Mouse (Mus musculus): ENCODE measurements around the gene Lect2. TPM values are rescaled to one million over a fixed set of nuclear protein-coding genes. Genes with fewer than 3 reads are reported as not detected.

The Lect2 gene
- polyA plus RNA-seq, 1 experiment from 2014 or later, result not detected

DNA sequence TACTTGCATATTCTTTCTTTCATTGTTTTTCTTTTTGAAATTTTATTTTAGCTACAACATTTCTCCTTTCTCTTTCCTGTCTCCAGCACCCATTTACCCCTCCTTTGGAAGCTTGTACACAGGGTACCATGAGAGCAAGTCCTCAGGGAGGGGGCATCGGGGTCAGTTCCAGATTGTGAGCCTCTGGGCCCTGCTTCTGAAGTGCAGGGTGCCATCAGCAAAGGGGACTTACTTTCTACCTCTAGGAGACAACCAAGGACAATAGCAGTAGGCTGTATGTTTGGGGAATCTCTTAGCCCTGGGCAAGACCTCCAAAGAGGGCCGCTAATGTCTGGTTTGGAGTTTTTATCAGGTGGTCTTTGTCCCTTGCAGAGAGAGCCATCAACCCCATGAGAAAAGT, 5.6 kb upstream of the Lect2 start:
- no peak overlapping the region for H3K27ac ChIP-seq (replicated peaks)
- H3K9ac ChIP-seq (replicated peaks), result no peak overlapping the region
- H3K36me3 ChIP-seq, result no peaks in the 10 kb centered on the region
- 47% methylated on average over 2 of the region's 2 CpGs for WGBS
- H3K9me3 ChIP-seq, result no peaks in the 10 kb centered on the region
- no peaks in the 10 kb centered on the region for H3K27me3 ChIP-seq
- H3K4me2 ChIP-seq (replicated peaks), result no peak overlapping the region
- ATAC-seq (replicated peaks), result no peak
- H3K4me1 ChIP-seq, result peaks cover 6% of the 10 kb centered on the region; the same call in 1 of the 2 replicates
- H3K4me3 ChIP-seq, result no peak overlapping the region

DNA sequence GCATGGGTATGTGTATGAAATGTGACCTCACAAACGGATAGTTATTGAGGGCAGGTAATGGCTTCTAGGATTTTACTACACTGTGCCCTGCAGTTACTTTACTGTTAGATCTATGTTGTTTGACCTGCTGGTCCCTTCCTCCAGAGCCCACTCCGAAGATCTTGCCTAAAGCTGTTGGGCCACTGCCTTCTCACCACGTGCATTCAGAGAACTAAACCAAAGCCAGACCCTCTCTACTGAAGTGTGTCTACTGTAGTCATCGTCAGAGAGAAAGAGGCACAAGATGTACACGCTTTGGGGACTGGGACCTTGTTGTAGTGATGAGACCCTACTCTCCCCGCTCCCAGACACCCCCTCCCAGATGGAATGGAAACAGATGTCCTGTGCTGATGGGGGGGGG, 3.4 kb upstream of the Lect2 start:
- no peaks in the 10 kb centered on the region for H3K36me3 ChIP-seq
- H3K27ac ChIP-seq (replicated peaks), result no peak overlapping the region
- no peaks in the 10 kb centered on the region for H3K27me3 ChIP-seq
- 89% methylated on average over 6 of the region's 6 CpGs for WGBS
- no peak overlapping the region for H3K4me3 ChIP-seq
- H3K4me1 ChIP-seq, result peaks cover 6% of the 10 kb centered on the region; the same call in 1 of the 2 replicates
- no peak overlapping the region for H3K9ac ChIP-seq (replicated peaks)
- no peak for ATAC-seq (replicated peaks)
- H3K9me3 ChIP-seq, result no peaks in the 10 kb centered on the region
- H3K4me2 ChIP-seq (replicated peaks), result no peak overlapping the region

DNA sequence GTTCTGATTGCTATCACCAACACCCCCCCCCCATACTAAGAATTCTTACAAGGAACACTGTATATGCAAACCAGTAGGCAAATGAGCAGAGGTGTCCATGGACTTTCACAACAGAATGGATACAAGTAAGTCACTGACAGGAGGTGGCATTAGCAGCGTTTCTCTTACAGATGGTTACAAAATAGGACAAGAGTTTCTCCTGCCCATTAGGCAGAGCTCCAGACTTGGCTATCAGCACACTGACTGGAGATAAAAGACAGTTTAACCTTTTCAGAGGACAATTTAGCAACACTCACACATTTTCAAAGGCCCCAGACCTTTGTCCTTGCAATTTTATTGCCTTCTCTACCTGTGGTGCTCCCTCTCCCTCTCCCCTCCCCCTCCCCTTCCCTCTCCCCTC, 2.3 kb upstream of the Lect2 start:
- Histone ChIP-seq H3K4me2 (replicated peaks) (no peak overlapping the region), H3K36me3 (no peaks in the 10 kb centered on the region), H3K4me3 (no peak overlapping the region), H3K4me1 (peaks cover 6% of the 10 kb centered on the region; the same call in 1 of the 2 replicates), H3K9me3 (no peaks in the 10 kb centered on the region), H3K27me3 (no peaks in the 10 kb centered on the region), H3K27ac (replicated peaks) (no peak overlapping the region), H3K9ac (replicated peaks) (no peak overlapping the region)
- no peak for ATAC-seq (replicated peaks)
- WGBS, result 27% methylated on average over 1 of the region's 1 CpGs

DNA sequence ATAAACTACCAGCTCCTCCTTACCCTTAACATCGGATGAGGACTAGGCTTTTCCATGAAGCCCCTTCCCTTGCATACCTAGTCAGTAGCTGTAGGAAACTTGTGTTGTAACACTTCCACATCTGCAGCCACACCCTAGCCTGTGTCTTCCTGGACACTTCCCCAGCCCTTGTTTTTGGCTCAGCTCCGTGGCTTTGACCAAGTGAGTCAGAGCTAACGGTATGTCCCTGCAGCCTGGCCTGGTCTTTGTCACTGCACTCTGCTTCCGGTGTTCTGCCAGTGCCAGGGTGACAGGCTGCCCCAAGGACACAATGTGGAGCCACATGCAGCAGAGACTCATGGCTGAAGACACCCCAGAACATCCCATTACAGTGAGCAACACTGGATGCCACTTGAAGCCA, 1.1 kb upstream of the Lect2 start:
- Histone ChIP-seq H3K36me3 (no peaks in the 10 kb centered on the region), H3K4me2 (replicated peaks) (no peak overlapping the region), H3K27ac (replicated peaks) (no peak overlapping the region), H3K4me3 (no peak overlapping the region), H3K9ac (replicated peaks) (no peak overlapping the region), H3K9me3 (no peaks in the 10 kb centered on the region), H3K4me1 (peaks cover 2% of the 10 kb centered on the region; the same call in 1 of the 2 replicates), H3K27me3 (no peaks in the 10 kb centered on the region)
- 79% methylated on average over 4 of the region's 4 CpGs for WGBS
- no peak for ATAC-seq (replicated peaks)

DNA sequence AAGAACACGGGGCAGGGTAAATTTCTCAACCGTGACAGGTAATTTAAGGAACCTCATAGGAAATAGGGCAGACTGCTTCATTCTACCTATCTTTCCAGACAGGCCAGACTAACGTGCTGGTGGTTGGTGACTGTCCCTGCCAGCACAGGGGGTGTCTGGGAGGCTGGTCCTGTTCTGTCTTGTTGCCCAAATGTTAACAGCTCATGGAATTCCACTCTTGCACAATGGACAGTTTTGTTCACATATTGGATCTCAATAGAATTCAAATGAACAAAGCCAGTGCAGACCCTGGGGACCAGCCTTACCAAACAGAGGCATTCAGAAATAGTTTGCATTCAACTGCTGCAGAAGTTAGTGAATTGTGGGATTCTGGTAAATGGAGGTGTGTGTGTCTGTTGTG, 3.3 kb downstream of the Lect2 start:
- Histone ChIP-seq H3K4me1 (no peaks in the 10 kb centered on the region), H3K4me3 (no peak overlapping the region), H3K27ac (replicated peaks) (no peak overlapping the region), H3K4me2 (replicated peaks) (no peak overlapping the region), H3K9me3 (no peaks in the 10 kb centered on the region), H3K36me3 (no peaks in the 10 kb centered on the region), H3K9ac (replicated peaks) (no peak overlapping the region), H3K27me3 (no peaks in the 10 kb centered on the region)
- WGBS, result 46% methylated on average over 3 of the region's 3 CpGs
- no peak for ATAC-seq (replicated peaks)

DNA sequence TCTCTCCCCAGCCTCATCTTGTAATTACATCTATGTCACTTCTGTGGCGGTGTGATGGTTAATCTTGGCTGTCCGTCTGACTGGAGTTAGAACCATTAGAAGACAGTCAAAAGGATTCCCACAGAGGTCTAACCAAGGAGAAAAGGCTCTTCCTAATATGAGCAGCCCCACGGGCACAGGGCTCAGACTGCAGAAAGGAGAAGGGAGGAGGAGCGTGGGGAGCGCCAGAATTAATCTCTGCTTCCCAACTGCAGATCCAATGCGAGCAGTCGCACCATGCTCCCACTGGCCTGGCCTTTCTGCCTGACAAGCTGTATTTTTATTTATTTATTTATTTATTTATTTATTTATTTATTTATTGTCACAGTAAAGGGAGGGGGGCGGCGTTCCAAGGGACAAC, 4.5 kb downstream of the Lect2 start:
- 69% methylated on average over 9 of the region's 9 CpGs for WGBS
- no peak for ATAC-seq (replicated peaks)
- Histone ChIP-seq H3K9ac (replicated peaks) (no peak overlapping the region), H3K4me1 (no peaks in the 10 kb centered on the region), H3K36me3 (no peaks in the 10 kb centered on the region), H3K4me2 (replicated peaks) (no peak overlapping the region), H3K27me3 (no peaks in the 10 kb centered on the region), H3K27ac (replicated peaks) (no peak overlapping the region), H3K4me3 (no peak overlapping the region), H3K9me3 (no peaks in the 10 kb centered on the region)

DNA sequence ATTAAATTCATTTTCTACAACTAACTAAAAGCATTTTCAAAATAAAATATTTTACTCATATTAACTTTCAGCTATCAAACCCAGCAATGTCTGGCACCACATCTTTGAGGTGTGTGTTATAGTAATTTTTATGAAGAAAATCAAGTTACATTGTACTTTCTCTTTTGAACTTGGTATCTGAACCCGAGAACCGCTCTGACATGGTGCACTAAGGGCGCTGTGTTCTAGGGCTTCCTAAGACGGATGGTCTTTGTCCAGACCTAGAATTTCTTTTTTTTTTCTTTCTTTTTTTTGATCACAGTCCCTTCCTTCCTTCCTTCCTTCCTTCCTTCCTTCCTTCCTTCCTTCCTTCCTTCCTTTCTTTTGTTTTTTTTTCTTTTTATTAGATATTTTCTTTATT, 8.5 kb downstream of the Lect2 start:
- Histone ChIP-seq H3K4me1 (no peaks in the 10 kb centered on the region), H3K27me3 (no peaks in the 10 kb centered on the region), H3K9me3 (no peaks in the 10 kb centered on the region), H3K4me3 (no peak overlapping the region), H3K36me3 (no peaks in the 10 kb centered on the region), H3K9ac (replicated peaks) (no peak overlapping the region), H3K27ac (replicated peaks) (no peak overlapping the region), H3K4me2 (replicated peaks) (no peak overlapping the region)
- WGBS, result 95% methylated on average over 4 of the region's 4 CpGs
- no peak for ATAC-seq (replicated peaks)

DNA sequence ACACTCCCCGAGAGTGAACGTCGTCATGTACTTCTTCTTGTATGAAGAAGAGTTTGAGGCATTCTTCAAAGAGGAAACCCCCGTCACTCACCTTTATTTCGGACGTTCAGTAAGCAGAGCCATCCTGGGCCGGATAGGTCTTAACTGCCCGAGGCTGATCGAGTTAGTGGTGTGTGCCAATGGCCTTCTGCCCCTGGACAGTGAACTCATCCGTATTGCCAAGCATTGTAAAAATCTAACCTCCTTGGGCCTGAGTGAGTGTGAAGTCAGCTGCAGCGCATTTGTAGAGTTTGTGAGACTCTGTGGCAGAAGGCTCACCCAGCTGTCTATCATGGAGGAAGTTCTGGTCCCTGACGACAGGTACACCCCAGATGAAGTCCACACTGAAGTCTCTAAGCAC, 11.3 kb downstream of the Lect2 start:
- Histone ChIP-seq H3K4me1 (no peaks in the 10 kb centered on the region), H3K27me3 (no peaks in the 10 kb centered on the region), H3K9ac (replicated peaks) (no peak overlapping the region), H3K4me3 (no peak overlapping the region), H3K36me3 (no peaks in the 10 kb centered on the region), H3K9me3 (no peaks in the 10 kb centered on the region), H3K4me2 (replicated peaks) (no peak overlapping the region), H3K27ac (replicated peaks) (no peak overlapping the region)
- no peak for ATAC-seq (replicated peaks)
- 87% methylated on average over 12 of the region's 12 CpGs for WGBS

DNA sequence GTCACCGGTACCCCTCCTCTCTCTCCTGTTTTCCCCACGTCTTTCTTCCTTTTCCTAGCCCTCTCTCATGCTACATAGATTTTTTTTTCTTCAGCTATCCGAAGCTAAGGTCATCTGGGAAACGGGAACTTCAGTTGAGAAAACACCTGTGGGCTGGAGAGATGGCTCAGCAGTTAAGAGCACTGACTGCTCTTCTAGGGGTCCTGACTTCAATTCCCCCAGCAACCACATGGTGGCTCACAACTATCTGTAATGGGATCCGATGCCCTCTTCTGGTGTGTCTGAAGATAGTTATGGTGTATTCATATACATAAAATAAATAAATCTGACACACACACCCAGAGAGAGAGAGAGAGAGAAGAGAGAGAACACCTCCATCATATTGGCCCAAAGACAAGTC, 12.7 kb downstream of the Lect2 start:
- ATAC-seq (replicated peaks), result no peak
- Histone ChIP-seq H3K4me1 (no peaks in the 10 kb centered on the region), H3K36me3 (no peaks in the 10 kb centered on the region), H3K4me3 (no peak overlapping the region), H3K27ac (replicated peaks) (no peak overlapping the region), H3K27me3 (no peaks in the 10 kb centered on the region), H3K9me3 (no peaks in the 10 kb centered on the region), H3K4me2 (replicated peaks) (no peak overlapping the region), H3K9ac (replicated peaks) (no peak overlapping the region)
- WGBS, result 73% methylated on average over 5 of the region's 5 CpGs

DNA sequence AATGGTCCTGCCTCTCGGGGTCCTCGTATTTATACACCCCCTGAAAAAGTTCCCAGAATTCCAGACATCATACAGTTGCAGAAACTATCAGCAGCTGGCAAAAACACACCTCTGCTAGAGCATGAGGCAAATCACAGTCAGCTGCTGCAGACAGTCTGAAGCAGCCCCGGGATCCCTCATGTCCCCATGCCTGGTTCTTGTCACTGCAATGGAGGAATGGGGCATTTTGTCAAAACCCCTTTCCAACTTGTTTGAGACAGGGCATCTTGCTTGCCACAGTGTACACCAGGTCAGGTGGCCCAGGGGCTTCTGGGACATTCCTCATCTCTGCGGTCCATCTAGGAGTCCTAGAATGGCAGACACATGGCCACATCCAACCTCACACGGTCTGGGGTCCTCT, 13.4 kb downstream of the Lect2 start:
- no peak for ATAC-seq (replicated peaks)
- 89% methylated on average over 5 of the region's 5 CpGs for WGBS
- no peak overlapping the region for H3K4me2 ChIP-seq (replicated peaks)
- H3K9ac ChIP-seq (replicated peaks), result no peak overlapping the region
- no peaks in the 10 kb centered on the region for H3K36me3 ChIP-seq
- no peaks in the 10 kb centered on the region for H3K4me1 ChIP-seq
- H3K4me3 ChIP-seq, result no peak overlapping the region
- H3K27me3 ChIP-seq, result no peaks in the 10 kb centered on the region
- H3K27ac ChIP-seq (replicated peaks), result no peak overlapping the region
- no peaks in the 10 kb centered on the region for H3K9me3 ChIP-seq

DNA sequence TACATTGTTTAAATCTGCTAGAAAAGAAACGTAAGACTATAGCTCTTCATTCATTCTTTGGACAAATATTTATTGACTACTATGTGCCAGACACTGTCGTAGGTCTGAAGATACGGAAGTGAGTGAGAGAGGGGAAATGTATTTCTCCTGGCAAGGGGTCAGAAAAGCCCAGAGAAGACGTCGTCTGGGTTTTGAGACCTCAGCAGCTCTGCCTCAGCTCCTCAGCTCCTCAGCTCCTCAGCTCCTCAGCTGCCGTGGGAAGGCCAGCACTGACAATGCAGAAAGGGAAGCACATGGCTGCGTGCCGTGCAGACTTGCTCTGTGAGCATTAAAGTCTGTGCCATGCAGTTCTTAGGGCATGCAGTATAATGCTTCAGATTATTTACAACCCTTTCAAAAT, 18.6 kb downstream of the Lect2 start:
- no peaks in the 10 kb centered on the region for H3K4me1 ChIP-seq
- no peaks in the 10 kb centered on the region for H3K27me3 ChIP-seq
- 63% methylated on average over 8 of the region's 8 CpGs for WGBS
- no peak overlapping the region for H3K9ac ChIP-seq (replicated peaks)
- H3K4me3 ChIP-seq, result no peak overlapping the region
- no peaks in the 10 kb centered on the region for H3K36me3 ChIP-seq
- ATAC-seq (replicated peaks), result no peak
- H3K27ac ChIP-seq (replicated peaks), result no peak overlapping the region
- H3K9me3 ChIP-seq, result no peaks in the 10 kb centered on the region
- no peak overlapping the region for H3K4me2 ChIP-seq (replicated peaks)

DNA sequence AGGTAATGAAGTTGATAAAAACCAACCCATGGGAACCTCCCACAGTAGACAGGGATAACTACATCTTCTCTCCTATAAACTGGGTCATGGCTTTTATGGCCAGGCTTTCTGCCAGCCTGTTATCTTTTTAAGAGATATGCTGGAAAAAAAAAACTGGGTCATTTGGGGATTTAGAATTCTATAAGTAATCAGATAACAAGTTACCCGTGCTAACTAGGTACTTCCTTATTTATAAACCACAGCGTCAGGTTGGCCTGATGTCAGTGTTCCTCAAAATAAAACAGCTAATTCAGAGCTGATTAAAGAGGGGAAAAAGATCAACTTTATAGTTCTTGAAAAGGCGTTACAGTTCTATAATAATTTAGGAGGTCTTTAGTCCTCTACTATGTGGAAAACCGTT, 19.3 kb downstream of the Lect2 start:
- Histone ChIP-seq H3K4me3 (no peak overlapping the region), H3K36me3 (no peaks in the 10 kb centered on the region), H3K4me1 (no peaks in the 10 kb centered on the region), H3K9ac (replicated peaks) (no peak overlapping the region), H3K27me3 (no peaks in the 10 kb centered on the region), H3K4me2 (replicated peaks) (no peak overlapping the region), H3K9me3 (no peaks in the 10 kb centered on the region), H3K27ac (replicated peaks) (no peak overlapping the region)
- no peak for ATAC-seq (replicated peaks)
- WGBS, result 78% methylated on average over 4 of the region's 4 CpGs

DNA sequence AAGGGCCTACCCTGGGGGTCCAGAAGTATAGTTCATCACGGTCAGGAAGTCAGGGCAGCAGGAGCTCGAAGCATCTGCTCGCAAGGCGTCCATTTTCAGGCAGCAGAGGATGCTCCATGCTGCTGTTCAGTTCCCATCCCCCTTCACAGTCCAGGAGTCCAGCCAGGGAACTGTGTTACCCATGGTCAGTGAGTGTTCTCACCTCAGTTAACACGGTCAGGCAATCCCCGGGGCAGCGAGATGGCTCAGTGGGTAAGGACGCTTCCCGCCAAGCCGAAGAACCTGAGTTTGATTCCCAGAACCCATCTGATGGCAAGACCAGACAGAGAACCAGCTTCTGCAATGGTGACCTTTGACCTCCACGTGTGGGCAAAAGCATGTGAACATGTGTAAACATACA, 20.0 kb downstream of the Lect2 start:
- no peaks in the 10 kb centered on the region for H3K4me1 ChIP-seq
- no peak for ATAC-seq (replicated peaks)
- H3K4me2 ChIP-seq (replicated peaks), result no peak overlapping the region
- WGBS, result 90% methylated on average over 11 of the region's 11 CpGs
- H3K4me3 ChIP-seq, result no peak overlapping the region
- no peak overlapping the region for H3K9ac ChIP-seq (replicated peaks)
- no peaks in the 10 kb centered on the region for H3K27me3 ChIP-seq
- no peaks in the 10 kb centered on the region for H3K9me3 ChIP-seq
- H3K27ac ChIP-seq (replicated peaks), result no peak overlapping the region
- no peaks in the 10 kb centered on the region for H3K36me3 ChIP-seq

Data from forebrain, embryonic 15.5 days (tissue).